Mouse (Mus musculus) stomach, embryonic 16.5 days (tissue): ENCODE measurements around the gene Pfn1. TPM values are rescaled to one million over a fixed set of nuclear protein-coding genes. Genes with fewer than 3 reads are reported as not detected.

ENCODE experiments used
- ATAC-seq: fragments of 200-750 bp; cut with Nextera tagmentation; 2 replicates; pipeline ENCODE4 v1.8.0; 2017; ENCODE audit warnings: moderate number of reproducible peaks, moderate TSS enrichment; ENCODE audit not compliant: insufficient read depth, low FRiP score
- H3K27ac ChIP-seq: fragments of 300-500 bp; sonication (generic); 2 replicates; pipeline ENCODE4 v1.5.1; 2014; ENCODE audit warnings: low read length
- H3K27me3 ChIP-seq: fragments of 300-500 bp; sonication (generic); 2 replicates; pipeline ENCODE4 v1.6.1; 2014; ENCODE audit warnings: low read length, control low read depth, mixed read lengths; ENCODE audit not compliant: control insufficient read depth, insufficient read depth
- H3K36me3 ChIP-seq: fragments of 300-500 bp; sonication (generic); 2 replicates; pipeline ENCODE4 v1.6.1; 2014; ENCODE audit warnings: low read length; ENCODE audit not compliant: control insufficient read depth, insufficient read depth
- H3K4me1 ChIP-seq: fragments of 300-500 bp; sonication (generic); 2 replicates; pipeline ENCODE4 v1.6.1; 2014; ENCODE audit warnings: low read length, control low read depth, mixed read lengths; ENCODE audit not compliant: control insufficient read depth, insufficient read depth
- H3K4me2 ChIP-seq: fragments of 300-500 bp; sonication (generic); 2 replicates; pipeline ENCODE4 v1.6.1; 2014; ENCODE audit warnings: low read depth, low read length, mixed read lengths
- H3K4me3 ChIP-seq: fragments of 300-500 bp; sonication (generic); replicated peaks from 2 replicates; pipeline ENCODE4 v1.5.1; 2014; ENCODE audit warnings: mild to moderate bottlenecking, low read length
- H3K9ac ChIP-seq: fragments of 300-500 bp; sonication (generic); 2 replicates; pipeline ENCODE4 v1.6.1; 2014; ENCODE audit warnings: low read length
- H3K9me3 ChIP-seq: fragments of 300-500 bp; sonication (generic); replicated peaks from 2 replicates; pipeline ENCODE4 v1.6.1; 2016; ENCODE audit warnings: low read length, control low read depth; ENCODE audit not compliant: control insufficient read depth
- WGBS: fragments of 180-500 bp; shearing (Covaris S2); extraction: QIAGEN DNeasy Blood & Tissue Kit; methylation state at CpG from one replicate; pipeline ENCODE4 v1.1.7; 2014; 5-methylcytosine and 5-hydroxymethylcytosine counted together
- polyA plus RNA-seq: library from polyadenylated mRNA; unstranded; fragments of >200 nt; fragmentation: Nextera tagmentation; extraction: Ambion mirVana; gene quantifications from 2 replicates; pipeline ENCODE4 v1.2.1, GENCODE M21; 2015

The Pfn1 gene
- 1,820 and 1,821 TPM in 2 replicates for polyA plus RNA-seq

DNA sequence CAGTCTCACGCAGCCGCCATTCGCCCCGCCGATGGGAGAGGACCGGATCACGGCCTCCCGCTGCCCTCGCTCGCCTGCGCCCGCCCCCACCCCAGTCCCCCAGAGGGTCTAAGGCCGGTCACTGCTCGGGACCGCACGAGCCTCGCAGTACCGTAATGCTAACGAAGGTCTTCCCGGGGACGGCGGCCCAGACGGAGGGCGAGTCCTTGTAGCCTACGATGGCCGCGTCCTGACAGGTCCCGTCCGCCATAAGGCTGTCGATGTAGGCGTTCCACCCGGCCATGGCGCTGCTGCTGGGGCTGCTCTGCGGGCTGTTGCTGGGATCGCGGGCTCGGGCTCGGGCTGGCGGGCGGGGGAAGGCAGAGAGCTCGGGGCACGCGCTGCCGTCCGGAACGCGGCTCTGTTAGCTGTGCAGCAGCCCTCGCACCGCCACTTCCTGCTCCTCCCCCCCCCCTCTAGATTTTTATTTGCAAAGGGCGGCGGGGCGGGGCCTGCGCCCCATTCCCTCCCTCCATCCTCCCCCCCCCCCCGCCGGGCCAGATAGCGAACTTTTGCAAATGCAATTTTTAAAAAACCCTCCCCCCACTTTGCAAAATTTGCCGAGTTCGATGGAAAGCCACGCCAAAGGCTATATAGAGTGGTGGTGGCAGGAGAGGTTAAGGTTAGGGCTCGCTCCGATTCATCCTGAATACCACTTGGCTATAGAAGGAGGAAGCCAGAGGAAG lies at the start of gene Pfn1:
Gene Pfn1 (minus strand): TSS at position 447 of the 725 bp plus-strand sequence.
- no peaks in the 10 kb centered on the region for H3K27me3 ChIP-seq
- peaks cover 16% of the 10 kb centered on the region for H3K36me3 ChIP-seq
- under 1% methylated on average over 60 of the region's 61 CpGs for WGBS
- H3K9me3 ChIP-seq, result no peaks in the 10 kb centered on the region
- peak within 1 kb of the TSS; percentile 92 for H3K4me2 ChIP-seq
- peak within 1 kb of the TSS; percentile 99 for H3K27ac ChIP-seq
- H3K4me1 ChIP-seq, result peaks cover 48% of the 10 kb centered on the region
- ATAC-seq, result peak; percentile 38
- peak within 1 kb of the TSS; percentile 99 for H3K9ac ChIP-seq
- H3K4me3 ChIP-seq, result peak within 1 kb of the TSS; percentile 100

DNA sequence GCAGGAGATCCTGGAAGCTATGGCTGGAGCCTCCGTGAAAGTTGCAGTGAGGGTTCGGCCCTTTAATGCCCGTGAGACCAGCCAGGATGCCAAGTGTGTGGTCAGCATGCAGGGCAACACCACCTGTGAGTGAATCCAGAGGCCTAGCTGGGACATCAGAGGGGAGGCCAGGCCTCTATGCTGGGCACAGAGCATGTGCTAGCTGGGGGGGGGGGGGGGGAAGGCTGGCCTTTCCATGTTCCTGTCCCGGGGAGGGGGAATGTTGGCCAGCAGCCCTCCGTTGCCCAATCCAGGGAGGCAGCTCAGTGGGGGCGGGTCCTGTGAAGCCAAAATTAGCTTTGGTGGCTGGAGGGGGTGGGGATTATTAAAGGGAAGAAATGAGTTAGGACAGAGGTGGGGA lies 48.3 kb upstream of the Pfn1 start:
- no peak overlapping the region for H3K27ac ChIP-seq
- H3K36me3 ChIP-seq, result peaks cover 9% of the 10 kb centered on the region; the same call in 1 of the 2 replicates
- H3K4me1 ChIP-seq, result peaks cover 22% of the 10 kb centered on the region
- H3K9ac ChIP-seq, result peak overlapping the region; percentile 61; the same call in 1 of the 2 replicates
- H3K9me3 ChIP-seq, result no peaks in the 10 kb centered on the region
- WGBS, result 69% methylated on average over 6 of the region's 6 CpGs
- no peaks in the 10 kb centered on the region for H3K27me3 ChIP-seq
- H3K4me2 ChIP-seq, result no peak overlapping the region
- no peak overlapping the region for H3K4me3 ChIP-seq
- no peak for ATAC-seq

DNA sequence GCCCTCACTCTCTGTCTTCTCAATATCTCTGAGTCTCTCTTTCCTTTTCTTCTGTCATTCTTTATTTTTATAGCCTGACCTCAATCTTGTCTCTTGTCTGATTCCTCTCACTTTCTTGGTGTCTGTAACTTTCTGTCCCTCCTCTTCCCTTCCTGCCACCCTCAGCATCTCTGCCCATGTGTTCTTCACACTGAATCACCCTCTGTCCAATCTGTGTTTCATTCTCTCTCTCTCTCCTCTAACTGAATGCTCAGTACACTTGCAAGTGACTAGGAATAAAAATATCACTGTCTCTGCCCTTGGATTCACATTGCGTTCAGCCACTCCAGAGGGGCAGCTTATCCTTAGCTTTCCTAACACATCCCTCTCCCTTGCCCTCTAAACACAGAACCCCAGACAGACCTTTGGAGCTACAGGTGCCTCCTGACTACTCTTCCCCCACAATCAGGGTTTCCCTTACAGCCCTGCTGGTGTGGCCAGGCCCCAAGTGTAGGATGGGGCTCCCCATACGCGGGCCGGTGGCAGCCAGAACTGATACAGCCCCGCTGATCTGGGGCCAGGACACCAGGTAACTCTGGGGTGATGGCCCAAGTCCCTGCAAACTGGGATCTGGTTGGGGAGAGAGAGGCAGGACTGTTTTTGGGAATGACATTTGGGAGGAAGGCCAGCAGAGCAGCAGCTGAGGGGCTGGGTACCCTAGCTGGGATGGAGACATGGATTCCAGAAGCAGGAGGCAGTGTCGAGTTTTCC lies 47.7 kb upstream of the Pfn1 start:
- peak overlapping the region; percentile 95 for H3K4me3 ChIP-seq
- H3K27ac ChIP-seq, result 0 out of 2 replicates have a peak overlapping the region, but pooled peaks have one; percentile 98
- H3K36me3 ChIP-seq, result peaks cover 8% of the 10 kb centered on the region; the same call in 1 of the 2 replicates
- WGBS, result 78% methylated on average over 6 of the region's 6 CpGs
- peaks cover 22% of the 10 kb centered on the region for H3K4me1 ChIP-seq
- no peak for ATAC-seq
- H3K9me3 ChIP-seq, result no peaks in the 10 kb centered on the region
- no peaks in the 10 kb centered on the region for H3K27me3 ChIP-seq
- peak overlapping the region; percentile 66 for H3K4me2 ChIP-seq
- H3K9ac ChIP-seq, result peak overlapping the region; percentile 61

DNA sequence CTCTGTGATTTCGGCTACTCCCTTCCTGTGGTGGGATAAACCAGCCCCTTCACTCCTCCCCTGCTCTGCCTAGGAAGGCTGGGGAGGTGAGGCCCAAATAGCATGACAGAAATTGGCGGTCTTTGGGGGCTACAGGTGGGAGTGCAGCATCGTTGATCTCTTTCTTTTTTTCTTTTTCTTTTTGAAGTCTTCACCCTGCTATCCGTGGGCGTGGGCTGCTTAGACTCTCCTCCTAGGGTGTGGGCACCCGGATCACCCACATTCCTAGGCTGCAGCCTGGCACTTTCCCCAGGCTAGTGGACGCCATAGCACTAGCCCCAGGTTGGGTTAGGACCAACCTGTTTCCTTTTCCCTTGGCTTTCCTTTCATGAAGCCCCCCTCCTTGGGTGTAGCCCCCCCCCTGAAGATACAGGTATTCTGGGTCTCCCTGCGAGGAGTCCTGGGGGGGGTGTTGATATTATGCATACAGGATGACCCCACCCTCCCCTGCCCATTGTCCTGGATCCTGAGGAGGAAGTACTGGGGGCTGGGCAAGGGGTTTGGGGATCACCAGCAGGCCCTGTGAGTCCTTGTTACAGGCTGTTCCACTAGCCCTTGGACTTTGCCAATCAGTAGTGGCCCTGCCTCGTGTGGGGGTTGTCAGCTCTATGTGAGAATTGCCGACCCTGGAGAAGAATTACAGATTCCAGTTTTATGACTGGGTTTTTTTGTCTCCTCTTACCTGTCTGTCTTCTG lies 46.9 kb upstream of the Pfn1 start:
- peak overlapping the region; percentile 98; the same call in 1 of the 2 replicates for H3K27ac ChIP-seq
- WGBS, result 8% methylated on average over 10 of the region's 10 CpGs
- H3K36me3 ChIP-seq, result 0 out of 2 replicates have a peak, but pooled peaks cover 4% of the 10 kb centered on the region
- no peaks in the 10 kb centered on the region for H3K9me3 ChIP-seq
- H3K4me3 ChIP-seq, result peak overlapping the region; percentile 95
- H3K4me2 ChIP-seq, result peak overlapping the region; percentile 66
- H3K9ac ChIP-seq, result peak overlapping the region; percentile 95
- no peak for ATAC-seq
- H3K27me3 ChIP-seq, result no peaks in the 10 kb centered on the region
- H3K4me1 ChIP-seq, result peaks cover 22% of the 10 kb centered on the region

DNA sequence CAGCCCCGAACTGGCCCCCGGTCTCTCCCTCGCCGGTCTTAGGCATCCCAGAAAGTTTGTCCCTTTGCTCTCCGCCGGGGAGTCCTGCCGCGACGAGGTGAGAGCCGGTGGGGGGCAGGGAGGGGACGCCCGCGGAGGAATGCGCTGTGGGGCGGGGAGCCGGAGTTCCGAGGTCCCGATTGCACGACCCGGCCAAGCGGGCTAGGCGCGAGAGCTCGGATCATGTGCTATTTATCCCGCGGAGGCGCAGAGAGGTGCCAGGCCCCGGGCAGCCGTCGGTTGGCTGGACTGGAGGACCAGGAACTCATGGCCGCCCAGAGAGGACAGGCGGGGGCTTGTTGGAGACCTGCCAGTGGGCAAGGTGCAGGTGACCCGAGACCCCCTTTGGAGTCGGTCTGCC lies 46.2 kb upstream of the Pfn1 start:
- H3K4me2 ChIP-seq, result peak overlapping the region; percentile 66
- H3K9me3 ChIP-seq, result no peaks in the 10 kb centered on the region
- H3K27ac ChIP-seq, result peak overlapping the region; percentile 98
- peak overlapping the region; percentile 95 for H3K4me3 ChIP-seq
- under 1% methylated on average over 34 of the region's 34 CpGs for WGBS
- peak overlapping the region; percentile 95 for H3K9ac ChIP-seq
- H3K36me3 ChIP-seq, result no peaks in the 10 kb centered on the region
- ATAC-seq, result peak; percentile 52
- H3K27me3 ChIP-seq, result no peaks in the 10 kb centered on the region
- H3K4me1 ChIP-seq, result peaks cover 22% of the 10 kb centered on the region

DNA sequence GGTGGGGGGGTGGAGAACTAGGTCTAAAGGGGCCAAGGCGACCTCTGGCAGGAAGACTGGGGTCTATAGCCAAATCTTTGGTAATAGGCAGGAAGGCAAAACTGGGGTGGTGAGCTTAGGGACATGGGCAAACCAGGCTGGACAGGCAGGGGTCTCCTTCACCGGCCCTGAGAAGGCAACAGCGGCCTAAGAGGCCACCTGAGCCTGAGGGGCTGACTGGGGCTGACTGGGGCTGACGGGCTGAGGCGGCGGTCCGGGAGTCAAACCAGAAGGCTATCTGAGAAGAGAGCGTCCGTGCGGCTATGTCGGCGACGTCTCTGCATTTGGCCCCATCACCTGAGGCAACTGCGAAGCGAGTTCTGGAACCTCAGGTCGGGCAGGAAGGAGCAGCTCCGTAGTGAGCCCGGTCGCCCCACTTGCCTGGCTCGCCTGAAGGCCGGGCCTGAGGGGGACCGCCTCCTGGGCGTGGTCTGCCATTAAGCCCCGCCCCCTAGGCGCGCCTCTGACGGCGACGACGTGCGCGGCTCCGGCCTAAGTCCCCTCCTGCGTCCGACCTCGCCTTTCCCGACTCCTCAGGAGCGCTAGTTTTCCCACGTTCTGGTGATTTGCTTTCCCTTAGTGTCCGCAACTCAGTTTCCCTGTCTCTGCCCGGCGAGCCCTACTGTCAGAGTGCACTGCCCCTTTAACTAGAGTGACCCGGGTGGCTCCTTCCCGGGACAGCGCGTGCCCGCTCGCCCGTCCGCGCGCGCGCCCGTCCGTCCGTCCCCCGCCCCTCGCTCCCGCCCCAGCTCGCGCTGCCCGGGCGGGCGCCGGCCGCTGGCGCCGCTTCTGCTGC lies 45.5 kb upstream of the Pfn1 start, which contains the start of the genes Inca1 and Kif1c:
Gene Inca1 (minus strand): TSS at position 434 of the 835 bp plus-strand sequence.
Gene Kif1c (plus strand): TSS at position 827 of the 835 bp plus-strand sequence.
- ATAC-seq, result peak; percentile 96
- H3K4me2 ChIP-seq, result peak within 1 kb of the TSS; percentile 66
- peak within 1 kb of the TSS; percentile 95 for H3K9ac ChIP-seq
- no peaks in the 10 kb centered on the region for H3K9me3 ChIP-seq
- peaks cover 22% of the 10 kb centered on the region for H3K4me1 ChIP-seq
- peak within 1 kb of the TSS; percentile 98 for H3K27ac ChIP-seq
- no peaks in the 10 kb centered on the region for H3K36me3 ChIP-seq
- H3K27me3 ChIP-seq, result no peaks in the 10 kb centered on the region
- WGBS, result 1% methylated on average over 65 of the region's 69 CpGs
- H3K4me3 ChIP-seq, result peak within 1 kb of the TSS; percentile 95

DNA sequence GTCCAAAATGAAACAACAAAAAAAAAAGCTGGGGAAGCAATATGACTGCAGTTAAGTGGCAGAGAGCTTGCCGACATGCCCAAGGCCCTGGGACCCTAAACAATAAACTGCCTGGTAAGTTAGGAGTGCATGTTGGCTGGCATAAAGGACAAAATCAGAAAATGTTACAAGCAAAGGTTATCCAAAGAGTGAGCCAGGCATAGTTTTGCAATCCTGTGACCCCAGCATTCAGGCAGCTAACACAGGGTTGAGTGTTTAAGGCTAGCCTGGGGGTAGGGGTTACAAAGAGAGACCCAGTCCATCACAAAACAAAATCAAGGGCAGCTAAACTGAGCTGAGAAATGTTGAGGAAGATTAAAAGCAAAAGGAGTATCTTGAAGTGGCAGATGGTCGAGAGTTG lies 44.6 kb upstream of the Pfn1 start:
- Histone ChIP-seq H3K27ac (no peak overlapping the region), H3K4me3 (no peak overlapping the region), H3K9ac (no peak overlapping the region), H3K36me3 (no peaks in the 10 kb centered on the region), H3K27me3 (no peaks in the 10 kb centered on the region), H3K4me2 (no peak overlapping the region), H3K4me1 (peaks cover 22% of the 10 kb centered on the region), H3K9me3 (no peaks in the 10 kb centered on the region)
- ATAC-seq, result no peak
- WGBS, result 86% methylated on average over 2 of the region's 2 CpGs

DNA sequence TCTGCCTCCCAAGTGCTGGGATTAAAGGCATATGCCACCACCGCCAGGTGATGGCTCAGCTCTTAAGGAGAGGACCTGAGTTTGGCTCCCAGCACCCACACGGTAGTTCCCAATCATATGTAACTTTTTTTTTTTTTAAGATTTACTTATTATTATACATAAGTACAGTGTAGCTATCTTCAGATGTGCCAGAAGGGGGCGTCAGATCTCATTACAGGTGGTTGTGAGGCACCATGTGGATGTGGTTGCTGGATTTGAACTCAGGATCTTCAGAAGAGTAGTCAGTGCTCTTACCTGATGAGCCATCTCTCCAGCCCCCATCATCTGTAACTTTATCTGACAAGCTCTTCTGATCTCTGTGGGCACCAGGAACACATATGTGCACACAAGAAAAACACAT lies 42.9 kb upstream of the Pfn1 start:
- Histone ChIP-seq H3K4me1 (peaks cover 17% of the 10 kb centered on the region), H3K9ac (no peak overlapping the region), H3K27ac (no peak overlapping the region), H3K36me3 (no peaks in the 10 kb centered on the region), H3K27me3 (no peaks in the 10 kb centered on the region), H3K4me2 (no peak overlapping the region), H3K4me3 (no peak overlapping the region), H3K9me3 (no peaks in the 10 kb centered on the region)
- ATAC-seq, result no peak
- 74% methylated on average over 3 of the region's 3 CpGs for WGBS
